Mouse (Mus musculus) 416B (cell line): ENCODE results near the gene Zcchc14.

ENCODE experiments used
- DNase-seq: peaks from one replicate; pipeline ENCODE4 v3.0.0; 2011; ENCODE audit warnings: low read depth

The Zcchc14 gene

DNA sequence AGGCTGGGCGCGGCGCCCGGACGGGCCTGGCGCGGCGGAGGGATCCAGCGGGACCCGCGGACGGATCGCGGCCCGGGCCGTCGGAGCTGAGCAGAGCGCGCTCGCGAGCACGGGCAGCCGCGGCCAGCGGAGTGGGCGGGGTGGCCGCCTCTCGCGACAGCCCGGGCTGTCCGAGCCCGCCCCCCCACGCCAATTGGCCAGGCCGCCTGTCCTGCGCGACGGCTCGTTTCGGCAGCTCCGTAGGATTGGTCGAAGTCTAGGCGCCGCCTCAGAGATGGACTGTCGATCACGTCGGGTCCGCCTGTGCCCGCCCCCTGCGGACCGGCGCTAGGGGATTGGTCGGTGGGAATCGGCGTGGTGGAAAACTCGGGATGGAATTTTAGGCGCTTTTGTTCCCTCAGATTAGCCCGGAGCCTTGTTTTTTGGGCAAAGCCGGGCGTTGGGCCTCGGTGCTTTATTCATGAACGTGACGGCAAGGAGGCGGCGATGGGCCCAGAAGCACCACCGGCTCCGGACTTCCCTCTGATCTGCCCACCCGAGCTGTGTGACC lies at the start of gene Zcchc14:
Gene Zcchc14, minus strand, starts transcription at position 128 of the 550 bp plus-strand sequence.
- no peak for DNase-seq

DNA sequence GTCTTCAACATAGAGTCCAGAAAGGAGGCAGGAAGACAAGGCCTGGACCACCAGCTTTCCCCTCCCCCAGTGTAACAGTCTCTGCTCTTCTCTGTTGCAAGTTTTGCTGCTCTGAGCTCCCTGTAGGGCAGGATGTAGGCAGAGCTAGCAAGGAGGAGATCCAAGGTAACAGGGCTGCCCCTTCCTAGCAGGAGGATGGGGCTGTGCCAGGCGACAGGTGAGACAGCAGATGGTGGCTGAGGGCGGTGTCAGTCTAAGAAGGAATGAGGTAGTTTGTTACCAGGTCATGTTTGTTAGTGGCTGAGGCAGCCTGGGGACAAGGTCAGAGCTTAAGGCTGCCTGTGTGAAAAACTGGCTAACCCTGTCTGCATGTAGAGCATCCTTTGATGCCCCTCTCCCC lies 47.2 kb upstream of the Zcchc14 start:
- DNase-seq: no peak

DNA sequence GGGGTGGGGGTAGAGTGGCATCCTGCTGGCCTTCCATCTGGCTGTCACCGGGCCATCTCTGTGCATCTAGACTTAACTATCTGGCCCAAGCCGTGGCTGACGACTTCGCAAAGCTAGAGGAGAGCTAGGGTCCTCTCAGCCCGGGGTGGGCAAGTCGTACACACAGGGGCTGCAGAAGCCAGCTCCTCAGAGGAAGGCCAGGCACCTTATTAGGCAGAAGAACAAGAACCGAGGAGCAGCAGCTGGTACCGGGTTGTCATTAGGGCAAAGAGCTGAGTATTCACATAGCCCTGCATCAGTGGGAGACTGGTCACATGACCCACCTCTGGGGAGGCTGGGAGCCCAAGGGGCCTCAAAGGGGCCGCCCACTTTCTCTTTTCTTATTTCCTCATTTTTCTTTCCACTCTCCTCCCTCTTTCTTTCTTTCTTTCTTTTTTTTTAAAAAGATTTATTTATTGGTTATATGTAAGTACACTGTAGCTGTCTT lies 46.0 kb upstream of the Zcchc14 start:
- no peak for DNase-seq

DNA sequence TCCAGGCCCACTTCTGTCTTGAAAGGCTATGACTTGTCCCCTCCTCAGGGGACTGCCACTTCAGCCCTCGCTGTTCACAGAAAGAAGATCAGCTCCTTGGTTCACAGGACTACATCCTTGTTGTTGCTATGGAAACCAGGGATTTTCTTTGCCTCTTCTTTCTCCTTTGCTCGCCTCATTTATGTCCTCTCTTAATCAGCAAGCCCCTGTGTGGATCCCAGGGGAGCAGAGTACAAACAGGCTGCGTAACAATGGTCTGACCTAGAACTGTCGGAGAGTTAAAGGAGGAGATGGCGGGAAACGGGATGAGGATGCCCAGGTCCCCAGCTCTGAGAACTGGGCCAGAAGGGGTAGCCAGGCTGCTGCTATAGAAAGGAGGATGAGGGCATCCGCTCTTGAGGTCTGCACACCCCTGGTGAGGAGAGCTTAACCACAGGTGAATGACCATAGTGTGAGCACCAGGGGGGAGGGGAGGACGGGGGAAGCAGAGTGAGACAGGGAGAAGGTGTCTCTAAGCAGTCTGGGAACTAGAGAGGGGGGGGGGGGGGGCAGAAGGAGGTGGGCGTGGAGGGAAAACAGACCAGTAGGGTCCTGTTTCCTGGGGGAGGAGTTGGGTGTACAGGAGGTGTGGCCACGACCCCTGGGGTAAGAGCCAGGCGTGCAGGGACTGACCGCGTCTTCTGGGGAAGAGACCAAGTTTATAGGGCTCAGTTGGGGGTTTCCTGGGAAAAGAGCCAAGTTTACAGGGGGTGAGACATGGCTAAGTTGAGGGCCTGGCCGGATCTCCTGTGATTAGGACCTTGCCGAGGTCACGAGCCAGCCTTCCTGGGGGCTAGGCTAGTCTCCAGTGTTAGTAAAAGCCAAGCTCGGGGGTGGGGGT lies 45.3 kb upstream of the Zcchc14 start:
- peak; percentile 33 for DNase-seq

DNA sequence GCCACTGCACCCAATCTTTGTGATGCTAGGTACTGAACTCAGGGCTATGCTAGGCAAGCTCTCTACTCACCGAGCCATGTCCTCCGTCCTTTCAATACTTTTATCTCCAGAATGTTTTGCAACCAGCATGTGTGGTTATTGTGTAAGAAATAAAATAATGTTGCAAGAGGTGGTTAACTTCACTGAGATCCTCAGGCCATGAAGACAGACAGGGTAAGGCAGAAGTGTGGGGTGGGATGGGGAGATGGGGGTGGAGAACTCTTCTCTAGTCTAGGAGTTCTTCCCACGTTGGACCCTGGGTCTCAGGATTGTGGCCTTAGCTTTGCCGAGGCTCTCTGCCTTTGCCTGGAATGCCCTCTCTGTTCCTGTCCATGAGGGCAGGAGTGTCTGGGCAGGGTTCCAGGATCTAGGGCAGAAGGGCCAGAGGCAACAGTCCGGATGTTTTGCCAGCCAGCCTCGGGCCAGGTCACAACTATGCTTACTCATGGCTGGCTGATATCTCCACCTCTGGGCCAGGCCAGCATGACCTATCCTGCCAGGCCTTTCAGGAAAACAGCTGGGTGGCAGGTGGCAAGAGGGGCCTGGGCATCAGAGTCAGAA lies 43.0 kb upstream of the Zcchc14 start:
- DNase-seq: peak; percentile 93

DNA sequence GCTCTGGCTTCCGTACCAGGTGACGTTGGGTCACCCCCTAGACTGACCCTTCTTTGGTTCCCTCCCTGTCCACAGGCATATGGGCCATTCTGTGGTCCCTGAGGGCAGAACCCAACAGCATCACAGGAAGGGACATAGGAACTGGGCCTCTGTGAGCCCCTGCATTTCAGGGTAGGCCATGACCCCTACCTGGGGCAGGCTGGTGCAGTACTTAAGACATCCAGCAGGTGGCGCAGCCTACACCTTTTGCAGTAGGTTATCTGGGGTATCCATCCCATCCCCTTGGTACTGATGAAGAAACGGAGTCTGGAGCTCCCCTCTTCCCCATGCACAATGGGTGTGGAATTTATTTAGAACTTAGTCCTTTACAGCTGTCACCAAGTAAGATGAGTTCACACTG lies 41.8 kb upstream of the Zcchc14 start:
- DNase-seq: peak; percentile 34

DNA sequence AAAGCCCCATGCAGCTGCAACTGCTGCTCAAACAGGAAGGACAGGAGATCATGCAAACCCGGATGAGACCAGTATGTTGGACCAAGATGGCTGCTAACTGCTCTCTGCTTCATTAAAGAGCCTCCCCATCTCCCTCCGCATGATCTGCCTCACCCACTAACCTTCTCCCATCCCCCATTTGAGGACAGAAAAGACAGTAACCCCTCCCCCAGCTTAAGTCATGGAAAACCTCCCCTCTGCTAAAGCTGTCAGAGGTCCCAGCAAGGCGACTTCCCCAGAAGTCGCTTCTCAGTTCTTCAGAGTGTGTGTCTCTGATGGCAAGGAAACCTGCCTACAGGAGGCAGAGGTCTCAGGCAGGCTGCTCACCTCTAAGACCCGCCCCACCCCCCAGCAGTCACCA lies 35.8 kb upstream of the Zcchc14 start:
- DNase-seq: no peak

DNA sequence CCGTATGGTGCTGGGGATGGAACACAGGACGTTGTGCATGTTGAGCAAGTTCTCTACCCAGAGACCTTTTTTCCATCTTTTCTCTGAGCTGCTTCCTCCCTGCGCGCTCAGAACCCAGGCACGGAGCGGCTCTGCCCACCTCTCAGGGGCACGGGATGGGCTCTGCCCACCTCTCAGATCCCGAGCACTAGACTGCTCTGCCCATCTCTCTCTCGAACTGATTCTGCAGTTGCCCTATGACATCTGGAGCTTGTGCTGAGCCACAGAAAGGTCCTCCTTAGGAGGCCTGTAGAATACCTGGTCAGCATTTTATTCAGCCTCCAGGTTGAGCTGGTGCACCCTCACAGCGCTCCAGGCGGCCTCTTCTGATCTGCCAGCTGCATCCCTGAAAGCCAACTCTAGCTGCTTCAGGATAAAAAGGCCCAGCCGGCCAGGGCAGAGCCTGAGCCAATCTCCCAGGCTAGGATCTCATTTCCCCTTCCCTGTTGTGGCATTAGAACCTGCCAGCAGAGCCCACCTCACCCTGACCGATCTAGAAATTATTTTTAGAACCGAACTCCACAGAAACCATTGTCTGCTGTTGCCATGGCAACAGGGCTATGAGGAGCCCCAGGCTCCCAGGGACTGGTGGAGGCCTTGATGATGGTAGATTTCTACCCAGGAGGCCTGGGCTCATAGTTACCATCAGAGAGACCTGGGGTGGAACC lies 34.9 kb upstream of the Zcchc14 start:
- no peak for DNase-seq

DNA sequence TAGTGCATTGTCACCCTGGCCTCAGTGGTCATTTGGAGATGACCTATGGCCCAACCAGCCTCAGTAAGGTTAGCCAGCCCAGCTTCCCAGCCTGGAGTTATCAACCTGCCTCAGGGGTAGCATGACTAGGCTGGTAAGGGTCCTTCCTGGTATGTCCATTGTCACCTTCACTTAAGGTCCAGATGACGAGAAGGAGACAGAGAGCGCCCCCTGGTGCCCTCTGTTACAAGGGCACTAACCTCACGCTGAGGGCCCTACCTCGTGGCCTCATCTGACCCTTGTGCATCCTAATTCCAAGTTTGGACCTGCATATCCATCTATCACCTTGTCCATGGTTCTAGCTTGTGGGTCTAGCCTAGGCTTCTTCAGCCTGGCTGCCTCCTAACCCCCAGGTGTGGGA lies 32.7 kb upstream of the Zcchc14 start:
- peak; percentile 65 for DNase-seq

DNA sequence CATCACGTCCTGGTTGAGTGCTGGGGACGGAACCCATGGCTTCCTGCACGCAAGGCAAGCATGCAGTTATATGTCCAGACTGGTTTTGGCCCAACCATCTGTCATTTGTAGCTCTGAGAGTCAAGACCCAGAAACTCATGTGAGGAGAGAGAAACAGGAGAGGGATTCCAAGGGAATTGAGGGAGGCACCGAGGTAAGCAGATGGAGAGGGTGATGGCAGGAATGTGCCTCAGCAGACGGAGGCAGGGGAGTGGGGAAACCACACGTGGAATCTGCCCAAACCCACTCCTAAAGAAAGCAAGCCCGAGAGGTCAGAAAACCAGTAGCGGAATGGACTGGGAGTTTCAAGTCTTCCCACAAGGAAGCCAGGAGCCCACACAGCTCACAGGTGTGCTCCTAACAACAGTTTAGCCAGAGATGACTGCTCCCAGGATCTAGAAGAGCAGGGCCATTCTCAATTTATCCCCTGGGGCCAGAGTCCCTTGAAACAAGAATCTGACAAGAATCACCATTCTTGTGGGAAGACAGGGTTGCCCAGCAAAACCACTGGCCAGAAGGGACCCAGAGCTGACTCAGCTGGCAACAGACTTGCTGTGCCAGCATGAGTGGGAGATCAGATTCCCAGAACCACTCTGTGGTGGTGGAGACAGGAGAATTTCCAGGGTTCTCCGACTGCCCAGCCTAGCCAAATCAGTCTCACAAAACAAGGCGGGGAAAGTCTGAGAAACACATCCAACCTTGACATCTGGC lies 30.6 kb upstream of the Zcchc14 start:
- no peak for DNase-seq

DNA sequence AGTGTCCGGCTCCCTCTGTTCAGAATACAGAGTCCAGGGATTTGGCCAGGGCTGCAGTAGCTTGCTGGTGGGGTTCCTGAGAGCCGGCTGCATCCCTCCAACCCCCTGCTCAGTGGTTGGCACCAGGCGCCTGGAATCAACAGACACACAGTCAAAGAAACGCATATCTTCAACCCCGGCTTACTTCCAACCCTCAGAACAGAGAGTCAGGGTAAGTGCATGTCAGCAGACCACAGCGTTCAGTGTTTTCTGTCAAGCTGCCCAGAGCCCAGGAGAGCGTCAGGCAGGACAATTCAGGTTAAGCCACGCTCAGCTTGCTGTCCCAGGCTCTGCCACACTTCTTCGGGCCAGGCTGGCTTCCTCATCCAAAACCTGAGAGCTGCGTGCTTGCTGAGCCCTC lies 28.8 kb upstream of the Zcchc14 start:
- no peak for DNase-seq

DNA sequence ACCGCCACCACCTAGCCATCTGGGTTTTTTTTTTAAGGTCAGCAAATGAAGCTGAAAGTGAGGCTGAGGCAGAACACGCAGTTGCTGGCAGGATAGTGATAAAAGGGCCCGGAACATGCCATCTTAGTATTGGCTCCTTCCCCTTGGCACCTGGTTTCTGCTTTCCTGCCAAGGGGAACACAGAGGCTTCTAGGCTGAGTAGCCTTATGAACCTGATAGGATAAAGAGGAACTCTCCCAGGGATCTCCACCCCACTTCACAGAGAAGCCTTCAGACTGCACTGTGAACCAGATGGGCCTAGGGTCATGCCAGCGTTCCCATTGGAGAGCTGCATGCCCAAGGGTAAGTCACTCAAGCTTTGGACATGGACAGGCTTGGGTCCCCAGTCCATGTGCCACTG lies 28.2 kb upstream of the Zcchc14 start:
- no peak for DNase-seq

DNA sequence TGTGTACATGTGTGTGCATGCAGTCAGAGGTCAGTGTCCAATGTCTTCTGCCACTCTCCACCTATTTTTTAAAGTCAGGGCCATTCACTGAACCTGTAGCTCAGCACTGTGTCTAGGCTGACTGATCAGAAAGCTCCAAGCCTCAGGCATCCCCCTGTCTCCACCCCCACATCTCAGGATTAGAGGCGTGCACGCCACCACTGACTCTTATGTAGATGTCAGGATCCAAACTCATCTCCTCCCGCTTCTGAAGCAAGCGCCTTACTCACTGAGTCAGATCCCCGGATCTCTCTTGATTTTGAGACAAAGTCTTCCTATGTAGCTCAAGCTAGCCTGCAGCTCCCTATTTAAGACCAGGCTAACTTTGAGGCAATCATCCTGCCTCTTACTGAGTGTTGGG lies 26.0 kb upstream of the Zcchc14 start:
- no peak for DNase-seq

DNA sequence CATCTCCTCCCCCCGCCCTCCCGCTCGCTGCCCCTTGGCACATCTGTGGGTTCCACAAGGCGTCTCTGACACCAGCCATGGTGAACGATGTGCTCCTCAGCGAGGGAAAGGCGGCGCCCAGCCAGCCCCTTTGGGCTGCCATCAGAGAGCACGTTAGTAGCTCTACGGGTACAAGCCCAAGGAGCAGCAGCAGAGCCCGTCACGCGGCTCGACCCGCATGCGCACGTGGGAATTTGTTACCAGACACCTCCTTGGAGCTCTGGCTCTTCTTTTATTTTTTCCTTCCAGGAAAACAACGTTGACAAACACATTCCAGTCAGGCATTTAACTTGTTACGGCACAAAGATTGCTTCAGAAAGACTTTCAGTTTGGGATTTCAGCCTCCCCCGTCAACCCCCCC lies 23.0 kb upstream of the Zcchc14 start:
- no peak for DNase-seq

DNA sequence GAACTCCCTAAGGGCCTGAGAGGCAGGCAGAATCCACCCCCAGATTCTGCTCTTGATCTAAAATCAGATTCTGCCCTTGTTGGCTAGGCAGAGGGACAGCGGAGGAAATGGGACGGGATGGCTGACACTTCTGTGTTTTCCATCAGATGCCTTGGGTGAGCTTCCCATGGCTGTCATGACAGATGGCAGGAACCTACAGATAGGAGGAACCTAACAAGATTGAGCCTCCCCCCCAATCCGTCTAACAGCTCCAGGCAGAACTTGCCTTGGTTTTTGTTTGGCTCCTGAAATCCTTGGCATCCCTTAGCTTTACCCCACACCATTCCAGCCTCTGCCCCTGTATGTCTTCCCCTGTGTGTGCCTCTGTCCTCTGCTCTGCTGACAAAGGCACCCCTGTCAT lies 22.5 kb upstream of the Zcchc14 start:
- DNase-seq: no peak

DNA sequence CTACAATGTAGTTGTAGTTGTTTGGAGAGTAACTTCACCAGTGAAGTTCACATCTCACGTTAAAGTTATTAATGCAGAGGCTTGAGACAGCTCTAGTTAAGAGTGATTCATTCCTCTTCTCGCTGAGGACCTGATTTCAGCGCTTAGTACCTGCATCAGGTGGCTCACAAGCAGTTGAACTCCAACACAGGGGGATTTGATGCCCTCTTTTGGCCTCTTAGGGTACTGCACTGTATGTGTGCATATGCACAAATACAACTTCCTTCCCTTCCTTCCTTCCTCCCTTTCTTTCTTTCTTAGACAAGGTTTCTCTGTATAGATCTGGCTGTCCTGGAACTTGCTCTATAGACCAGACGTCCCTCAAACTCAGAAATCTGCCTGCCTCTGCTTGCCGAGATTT lies 21.8 kb upstream of the Zcchc14 start:
- DNase-seq: peak; percentile 47

DNA sequence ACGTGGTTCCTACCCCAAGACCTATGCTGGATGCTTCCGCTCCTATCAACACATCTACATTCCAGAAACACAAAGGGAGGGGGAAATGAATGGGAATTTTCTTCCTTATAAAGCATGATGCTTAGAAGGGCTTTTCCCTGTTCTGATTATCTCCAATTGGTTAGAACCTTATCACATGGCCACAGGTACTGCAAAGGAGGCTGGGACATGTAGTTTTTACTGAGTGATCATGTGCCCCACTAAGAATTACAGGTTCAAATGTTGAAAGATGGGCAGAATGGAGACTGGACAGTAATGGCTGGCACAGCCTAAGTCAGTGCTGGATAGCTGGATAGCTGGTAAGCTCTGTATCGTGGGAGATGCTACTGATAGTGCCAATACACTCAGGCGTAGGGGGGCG lies 21.2 kb upstream of the Zcchc14 start:
- DNase-seq: no peak

DNA sequence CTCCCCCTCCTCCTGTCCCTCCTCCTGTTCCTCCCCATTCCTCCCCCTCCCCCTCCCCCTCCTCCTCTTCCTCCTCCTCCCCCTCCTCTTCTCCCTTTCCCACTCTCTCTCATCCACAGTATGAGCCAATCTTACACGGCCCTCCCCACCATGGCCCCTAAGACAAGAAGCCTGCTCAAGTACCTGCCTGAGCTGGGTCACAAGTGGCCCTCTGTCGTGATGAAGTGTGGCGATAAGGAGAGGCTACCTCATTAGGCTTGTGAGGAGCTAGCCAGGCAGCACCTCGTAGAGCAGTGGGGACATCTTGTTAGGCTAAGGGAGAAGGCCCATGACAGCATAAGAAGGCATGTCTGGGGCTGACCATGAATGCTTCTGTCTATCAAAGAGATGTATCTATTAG lies 20.5 kb upstream of the Zcchc14 start:
- DNase-seq: no peak

DNA sequence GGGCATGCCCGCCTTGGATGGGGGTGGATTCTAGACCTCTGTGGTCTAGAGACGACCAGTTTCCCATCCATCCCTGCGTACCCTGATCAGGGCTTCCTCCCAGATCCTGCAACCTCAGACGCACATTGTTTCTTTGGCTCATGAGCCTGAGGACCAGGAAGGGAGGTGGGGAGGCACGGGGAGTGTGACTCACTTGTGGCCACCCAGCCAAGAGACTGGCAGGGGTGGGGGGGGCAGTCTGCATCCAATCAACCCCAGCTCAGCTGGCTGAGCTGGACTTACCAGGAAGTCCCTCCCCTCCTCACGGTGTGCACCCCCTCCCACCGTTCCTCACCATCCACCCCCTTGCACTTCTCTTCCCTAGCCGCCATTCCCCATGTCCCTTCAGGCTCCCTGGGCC lies 16.5 kb upstream of the Zcchc14 start:
- peak; percentile 92 for DNase-seq

DNA sequence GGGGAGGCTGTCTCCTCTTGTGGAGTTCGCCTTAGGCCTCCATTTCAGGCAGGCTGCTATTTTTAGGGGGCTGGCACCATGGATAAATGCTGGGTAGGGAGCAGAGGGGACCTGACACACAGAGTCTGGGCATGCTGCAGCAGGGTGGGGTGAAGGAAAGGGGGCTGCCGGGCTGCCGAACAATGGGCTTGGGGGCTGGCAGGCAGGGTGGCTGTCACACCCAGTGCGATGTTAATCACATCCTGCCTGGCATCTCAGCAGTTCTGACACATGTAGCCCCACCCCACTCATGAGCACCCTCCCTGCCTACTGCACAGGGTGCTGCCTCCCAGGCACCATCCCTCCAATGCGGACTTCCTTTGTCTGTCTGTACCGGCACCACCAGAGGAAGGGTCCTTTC lies 15.9 kb upstream of the Zcchc14 start:
- DNase-seq: peak; percentile 55

DNA sequence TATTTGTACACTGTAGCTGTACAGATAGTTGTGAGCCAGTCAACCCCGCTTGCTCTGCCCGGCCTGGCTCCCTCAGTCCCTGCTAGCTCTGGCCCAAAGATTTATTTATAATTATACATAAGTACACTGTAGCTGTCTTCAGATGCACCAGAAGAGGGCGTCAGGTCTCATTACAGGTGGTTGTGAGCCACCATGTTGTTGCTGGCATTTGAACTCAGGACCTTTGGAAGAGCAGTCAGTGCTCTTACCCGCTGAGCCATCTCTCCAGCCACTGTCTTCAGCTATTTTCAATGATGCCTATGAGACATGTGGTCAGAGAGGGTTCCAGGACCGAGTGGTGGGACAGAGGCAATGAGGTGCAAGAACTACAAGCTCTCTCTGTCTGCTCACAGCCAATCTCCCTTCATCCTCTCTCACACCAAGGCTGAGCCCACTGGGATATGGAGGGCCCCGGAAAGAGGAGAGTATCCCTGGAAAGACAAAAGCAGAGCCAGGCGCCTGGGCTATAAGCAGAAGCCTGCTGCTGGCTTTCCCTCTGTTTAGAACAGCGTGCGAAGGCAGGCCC lies 15.3 kb upstream of the Zcchc14 start:
- DNase-seq: peak; percentile 28

DNA sequence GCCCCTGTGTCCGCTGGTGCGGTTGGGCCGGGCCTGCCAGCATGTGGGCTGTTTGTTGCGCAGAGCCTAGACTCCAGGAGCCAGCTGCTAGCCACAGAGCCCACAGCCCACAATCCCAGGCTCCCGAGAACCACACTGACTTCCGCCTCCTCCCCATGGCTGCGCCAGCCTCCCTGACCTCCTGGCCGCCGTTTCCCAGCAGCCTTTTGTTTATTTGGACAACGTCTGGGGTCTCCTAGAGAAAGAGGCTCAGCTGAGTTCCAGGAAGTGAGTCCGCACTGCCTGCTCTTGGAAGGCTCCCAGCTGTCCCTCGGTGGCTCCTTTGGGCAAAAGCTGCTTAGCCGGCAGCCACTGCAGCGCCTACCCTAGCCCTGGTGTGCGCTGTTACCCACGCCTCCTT lies 12.6 kb upstream of the Zcchc14 start:
- peak; percentile 63 for DNase-seq
